Mouse (Mus musculus) myocyte (in vitro differentiated cells): Measurements from ENCODE around the gene Syngr1. TPM values are rescaled to one million over a fixed set of nuclear protein-coding genes. Genes with fewer than 3 reads are reported as not detected.

Experiments
- H3K27me3 ChIP-seq: one replicate; pipeline ENCODE4 v1.6.1; 2011; ENCODE audit not compliant: control insufficient read depth, insufficient read depth, insufficient read length
- H3K36me3 ChIP-seq: one replicate; pipeline ENCODE4 v1.6.1; 2011; ENCODE audit not compliant: control insufficient read depth, insufficient read depth
- H3K4me2 ChIP-seq: one replicate; pipeline ENCODE4 v1.6.1; 2011; ENCODE audit warnings: low read depth, control low read depth
- H3K4me3 ChIP-seq: one replicate; pipeline ENCODE4 v1.5.1; 2011; ENCODE audit warnings: mild to moderate bottlenecking, control low read depth, moderate library complexity
- H3K79me2 ChIP-seq: one replicate; pipeline ENCODE4 v1.6.1; 2011; ENCODE audit not compliant: control insufficient read depth, insufficient read depth
- H3ac ChIP-seq: one replicate; pipeline ENCODE4 v1.6.1; 2011; ENCODE audit not compliant: control insufficient read depth, insufficient read length
- CEBPB ChIP-seq: IDR thresholded peaks from 2 replicates; pipeline ENCODE4 v1.6.1; 2011; ENCODE audit warnings: mild to moderate bottlenecking, moderate library complexity; ENCODE audit not compliant: poor library complexity, insufficient read depth, severe bottlenecking
- E2F4 ChIP-seq: IDR thresholded peaks from one replicate; pipeline ENCODE4 v1.6.1; 2011; ENCODE audit warnings: mild to moderate bottlenecking, control low read depth, moderate library complexity; ENCODE audit not compliant: insufficient read depth
- MAX ChIP-seq: IDR thresholded peaks from one replicate; pipeline ENCODE4 v1.6.1; 2011; ENCODE audit warnings: low read depth, mild to moderate bottlenecking, control low read depth
- MYOD1 ChIP-seq, 3 experiments: IDR thresholded peaks; one replicate each; pipeline ENCODE4 v1.6.1; 2011; ENCODE audit warnings: control low read depth in 2 of 3, low read depth in 2 of 3, mild to moderate bottlenecking in 2 of 3, moderate library complexity in 1 of 3; ENCODE audit not compliant: insufficient read length in 2 of 3, control insufficient read depth in 1 of 3
- MYOG ChIP-seq, 3 experiments: IDR thresholded peaks; one replicate each; pipeline ENCODE4 v1.6.1; 2011; ENCODE audit warnings: control low read depth in 2 of 3, low read depth in 2 of 3, mild to moderate bottlenecking in 2 of 3; ENCODE audit not compliant: insufficient read length in 2 of 3, control insufficient read depth in 1 of 3, insufficient read depth in 1 of 3
- POLR2A ChIP-seq: IDR thresholded peaks from one replicate; pipeline ENCODE4 v1.6.1; 2011; ENCODE audit warnings: low read depth, mild to moderate bottlenecking, control low read depth, moderate library complexity; ENCODE audit not compliant: insufficient read length
- POLR2AphosphoS2 ChIP-seq: IDR thresholded peaks from one replicate; pipeline ENCODE4 v1.6.1; 2011; ENCODE audit warnings: low read depth, control low read depth; ENCODE audit not compliant: insufficient read length
- REST ChIP-seq: IDR thresholded peaks from one replicate; pipeline ENCODE4 v1.6.1; 2011; ENCODE audit warnings: mild to moderate bottlenecking, control low read depth, moderate library complexity; ENCODE audit not compliant: insufficient read depth, insufficient read length
- SRF ChIP-seq: IDR thresholded peaks from one replicate; pipeline ENCODE4 v1.6.1; 2011; ENCODE audit warnings: low read depth; ENCODE audit not compliant: control insufficient read depth, insufficient read length
- TCF12 ChIP-seq: IDR thresholded peaks from one replicate; pipeline ENCODE4 v1.6.1; 2011; ENCODE audit warnings: mild to moderate bottlenecking, control low read depth; ENCODE audit not compliant: poor library complexity, insufficient read depth, severe bottlenecking
- TCF3 ChIP-seq: IDR thresholded peaks from one replicate; pipeline ENCODE4 v1.6.1; 2011; ENCODE audit warnings: low read depth, control low read depth; ENCODE audit not compliant: insufficient read length
- USF1 ChIP-seq: IDR thresholded peaks from one replicate; pipeline ENCODE4 v1.6.1; 2011; ENCODE audit warnings: low read depth, mild to moderate bottlenecking, control low read depth, moderate library complexity
- polyA plus RNA-seq: library from polyadenylated mRNA; unstranded; fragments of >200 nt; fragmentation: generic; extraction: Trizol; gene quantifications from one replicate; pipeline ENCODE4 v1.2.1, GENCODE M21; 2012; ENCODE audit warnings: missing spikeins

Gene Syngr1
- polyA plus RNA-seq, 1 experiment = 54.7 TPM

GRCm38 (mm10) chr15:80160726-80161125 lies 69.6 kb downstream of the Syngr1 start:
- no peak overlapping the region for H3ac ChIP-seq
- no peaks in the 10 kb centered on the region for H3K79me2 ChIP-seq
- no peak for TF ChIP-seq POLR2AphosphoS2
- no peak for TF ChIP-seq USF1
- no peak for TF ChIP-seq TCF3
- peak; percentile 33 to 88 (median 80) for TF ChIP-seq MYOG (IDR thresholded peaks at IDR 0.05; ENCODE audit: control insufficient read depth in 1 of 3, insufficient read depth in 1 of 3, insufficient read length in 2 of 3, low read depth in 2 of 3)
- TF ChIP-seq MAX = no peak
- no peak for TF ChIP-seq E2F4
- no peak for TF ChIP-seq POLR2A
- TF ChIP-seq CEBPB = no peak
- TF ChIP-seq TCF12 = no peak
- no peak for TF ChIP-seq SRF
- peak; percentile 39 to 91 (median 69) for TF ChIP-seq MYOD1 (IDR thresholded peaks at IDR 0.05; ENCODE audit: control insufficient read depth in 1 of 3, insufficient read length in 2 of 3, low read depth in 2 of 3)
- TF ChIP-seq REST = no peak

DNA sequence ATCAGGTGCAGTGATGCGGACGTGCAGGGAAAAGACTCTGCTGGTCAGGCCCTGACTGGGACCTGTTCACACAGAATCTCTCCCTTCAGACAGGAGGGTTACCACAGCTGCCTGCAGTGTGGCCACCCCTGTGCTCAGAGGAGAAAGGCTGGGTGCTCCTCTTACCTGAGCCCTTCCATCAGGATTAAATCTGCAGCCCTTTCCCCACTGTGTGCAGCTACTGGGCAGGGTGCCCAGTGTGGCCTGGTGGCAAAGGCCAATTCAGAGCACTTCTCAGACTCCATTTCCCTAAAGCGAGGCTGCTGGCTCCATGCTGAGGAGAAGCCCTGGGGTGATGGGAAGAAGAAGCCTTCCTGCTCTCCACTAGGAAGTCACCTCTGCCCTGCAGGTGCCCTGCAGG lies 70.1 kb downstream of the Syngr1 start:
- Histone ChIP-seq H3K79me2 (no peaks in the 10 kb centered on the region), H3K27me3 (no peaks in the 10 kb centered on the region), H3K36me3 (peaks cover 18% of the 10 kb centered on the region), H3ac (no peak overlapping the region), H3K4me2 (no peak overlapping the region), H3K4me3 (no peak overlapping the region)
- TF ChIP-seq MAX (no peak), CEBPB (no peak), MYOG (IDR thresholded peaks at IDR 0.05; ENCODE audit: control insufficient read depth in 1 of 3, insufficient read depth in 1 of 3, insufficient read length in 2 of 3, low read depth in 2 of 3) (no peak), TCF12 (no peak), POLR2AphosphoS2 (no peak), MYOD1 (IDR thresholded peaks at IDR 0.05; ENCODE audit: control insufficient read depth in 1 of 3, insufficient read length in 2 of 3, low read depth in 2 of 3) (no peak)

More at GRCm38 (mm10) chr15:80160726-80161125, 69.6 kb downstream of the Syngr1 start:
- Histone ChIP-seq H3K4me2 (peak overlapping the region; percentile 78), H3K36me3 (peaks cover 23% of the 10 kb centered on the region), H3K27me3 (no peaks in the 10 kb centered on the region), H3K4me3 (no peak overlapping the region)

DNA sequence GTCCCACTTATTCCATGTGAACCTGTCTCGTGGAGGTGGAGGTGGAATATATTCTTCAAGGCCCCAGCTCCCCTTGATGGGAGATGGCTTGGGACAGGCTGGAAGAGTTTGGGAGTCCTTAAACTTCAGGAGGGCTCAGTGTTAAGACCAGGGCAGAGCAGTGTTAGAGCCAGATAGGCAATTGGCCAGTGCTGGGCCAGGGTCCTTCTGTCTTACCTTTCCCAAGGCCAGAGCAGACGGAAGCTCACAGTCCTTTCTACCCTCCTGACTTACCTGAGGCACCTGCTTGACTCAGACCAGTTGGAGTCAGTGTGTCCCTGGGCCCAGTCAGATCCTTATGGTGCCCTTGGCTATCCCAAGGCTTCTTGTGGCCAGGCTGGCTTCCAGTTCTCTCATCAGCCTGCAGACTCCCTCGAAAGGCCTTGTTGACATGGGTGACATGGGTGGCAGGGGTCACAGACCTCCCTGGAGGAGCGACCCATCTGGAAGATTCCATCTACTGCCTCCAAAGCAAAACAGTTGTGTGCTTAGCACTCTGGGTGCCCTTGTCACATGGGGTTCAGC lies 71.3 kb downstream of the Syngr1 start:
- peak; percentile 18 for TF ChIP-seq POLR2A
- no peak for TF ChIP-seq USF1
- H3K4me2 ChIP-seq = no peak overlapping the region
- no peak overlapping the region for H3ac ChIP-seq
- no peaks in the 10 kb centered on the region for H3K27me3 ChIP-seq
- H3K36me3 ChIP-seq = peaks cover 14% of the 10 kb centered on the region
- H3K79me2 ChIP-seq = no peaks in the 10 kb centered on the region
- no peak overlapping the region for H3K4me3 ChIP-seq

- peak; percentile 69 for TF ChIP-seq POLR2AphosphoS2
- TF ChIP-seq MYOG (IDR thresholded peaks at IDR 0.05; ENCODE audit: control insufficient read depth in 1 of 3, insufficient read depth in 1 of 3, insufficient read length in 2 of 3, low read depth in 2 of 3) = no peak
- no peak for TF ChIP-seq TCF12
- no peak for TF ChIP-seq SRF
- TF ChIP-seq POLR2A = no peak
- TF ChIP-seq REST = no peak
- TF ChIP-seq USF1 = no peak
- no peak overlapping the region for H3K4me2 ChIP-seq
Measured at GRCm38 (mm10) chr15:80163274-80163673, 72.1 kb downstream of the Syngr1 start.

GRCm38 (mm10) chr15:80163716-80164115 lies 72.6 kb downstream of the Syngr1 start:
- Histone ChIP-seq H3K27me3 (no peaks in the 10 kb centered on the region), H3ac (no peak overlapping the region), H3K4me2 (no peak overlapping the region), H3K79me2 (no peaks in the 10 kb centered on the region), H3K36me3 (peaks cover 5% of the 10 kb centered on the region), H3K4me3 (no peak overlapping the region)
- TF ChIP-seq CEBPB = no peak
- TF ChIP-seq MYOD1 (IDR thresholded peaks at IDR 0.05; ENCODE audit: control insufficient read depth in 1 of 3, insufficient read length in 2 of 3, low read depth in 2 of 3) = peak in 2 of 3 experiments; percentile 42 to 86
- TF ChIP-seq SRF = no peak
- TF ChIP-seq USF1 = no peak
- TF ChIP-seq REST = no peak
- TF ChIP-seq TCF3 = no peak
- TF ChIP-seq MAX = no peak
- TF ChIP-seq MYOG (IDR thresholded peaks at IDR 0.05; ENCODE audit: control insufficient read depth in 1 of 3, insufficient read depth in 1 of 3, insufficient read length in 2 of 3, low read depth in 2 of 3) = peak in 1 of 3 experiments; percentile 58
- TF ChIP-seq POLR2AphosphoS2 = no peak
- no peak for TF ChIP-seq TCF12
- no peak for TF ChIP-seq E2F4
- no peak for TF ChIP-seq POLR2A

More at GRCm38 (mm10) chr15:80163274-80163673, 72.1 kb downstream of the Syngr1 start:
- H3ac ChIP-seq = no peak overlapping the region
- H3K4me3 ChIP-seq = no peak overlapping the region
- no peaks in the 10 kb centered on the region for H3K27me3 ChIP-seq
- peaks cover 6% of the 10 kb centered on the region for H3K36me3 ChIP-seq
- no peaks in the 10 kb centered on the region for H3K79me2 ChIP-seq
